Mouse (Mus musculus) C2C12 (cell line): ENCODE measurements around the gene Fcho2. TPM values are rescaled to one million over a fixed set of nuclear protein-coding genes. Genes with fewer than 3 reads are reported as not detected.

Source experiments
- H3K27me3 ChIP-seq: one replicate; pipeline ENCODE4 v1.6.1; 2011; ENCODE audit not compliant: control insufficient read depth, insufficient read depth, insufficient read length
- H3K36me3 ChIP-seq: one replicate; pipeline ENCODE4 v1.6.1; 2011; ENCODE audit not compliant: control insufficient read depth, insufficient read depth
- H3K4me3 ChIP-seq: one replicate; pipeline ENCODE4 v1.5.1; 2011; ENCODE audit warnings: mild to moderate bottlenecking, control low read depth; ENCODE audit not compliant: poor library complexity, insufficient read depth, severe bottlenecking
- H3K79me2 ChIP-seq: one replicate; pipeline ENCODE4 v1.6.1; 2011; ENCODE audit not compliant: control insufficient read depth, insufficient read depth
- H3K79me3 ChIP-seq: one replicate; pipeline ENCODE4 v1.6.1; 2011; ENCODE audit warnings: low read depth, control low read depth
- H3ac ChIP-seq: one replicate; pipeline ENCODE3; 2011; ENCODE audit warnings: low read depth; ENCODE audit not compliant: control insufficient read depth, insufficient read length
- CEBPB ChIP-seq: IDR thresholded peaks from one replicate; pipeline ENCODE4 v1.6.1; 2011; ENCODE audit warnings: low read depth, mild to moderate bottlenecking, control low read depth, moderate library complexity
- CTCF ChIP-seq: IDR thresholded peaks from one replicate; pipeline ENCODE4 v1.5.1; 2011; ENCODE audit not compliant: control insufficient read depth, insufficient read depth, insufficient read length
- FOSL1 ChIP-seq: IDR thresholded peaks from one replicate; pipeline ENCODE4 v1.8.0; 2011; ENCODE audit warnings: mild to moderate bottlenecking, low read length; ENCODE audit not compliant: poor library complexity, insufficient read depth, severe bottlenecking
- MAX ChIP-seq: IDR thresholded peaks from one replicate; pipeline ENCODE4 v1.6.1; 2011; ENCODE audit warnings: mild to moderate bottlenecking, control low read depth
- MYOD1 ChIP-seq: IDR thresholded peaks from one replicate; pipeline ENCODE4 v1.6.1; 2011; ENCODE audit warnings: low read depth; ENCODE audit not compliant: control insufficient read depth, insufficient read length
- MYOG ChIP-seq: IDR thresholded peaks from one replicate; pipeline ENCODE4 v1.6.1; 2011; ENCODE audit not compliant: control insufficient read depth, insufficient read length; ENCODE audit errors: extremely low read depth
- USF1 ChIP-seq: IDR thresholded peaks from one replicate; pipeline ENCODE4 v1.6.1; 2011; ENCODE audit warnings: low read depth, mild to moderate bottlenecking, control low read depth, moderate library complexity
- polyA plus RNA-seq: library from polyadenylated mRNA; unstranded; fragments of >200 nt; fragmentation: generic; extraction: Trizol; gene quantifications from one replicate; pipeline ENCODE4 v1.2.1, GENCODE M21; 2012; ENCODE audit warnings: missing spikeins

Gene Fcho2
- polyA plus RNA-seq, 1 experiment: 3.1 TPM

DNA sequence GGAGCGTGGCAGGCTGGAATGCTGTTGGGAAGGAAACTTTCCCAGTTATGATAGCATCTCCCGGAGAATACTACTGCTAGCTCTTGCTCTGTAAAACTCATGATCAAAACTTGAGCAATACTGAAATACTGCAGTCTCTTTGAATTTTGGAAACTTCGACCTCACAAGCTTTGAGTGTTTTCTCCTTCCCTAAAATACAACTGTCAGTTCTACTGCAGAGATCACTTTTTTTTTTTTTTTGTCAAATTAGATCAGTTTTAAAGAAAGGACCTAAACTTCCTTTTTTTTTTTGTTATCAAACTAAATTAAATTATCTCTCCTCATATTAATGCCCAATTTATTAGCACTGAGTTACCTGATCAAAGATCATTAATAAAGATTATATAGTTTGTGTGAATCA, 37.3 kb downstream of the Fcho2 start:
- no peak overlapping the region for H3K4me3 ChIP-seq
- H3K27me3 ChIP-seq: no peaks in the 10 kb centered on the region
- H3ac ChIP-seq: no peak overlapping the region
- H3K79me3 ChIP-seq: no peaks in the 10 kb centered on the region
- H3K79me2 ChIP-seq: no peaks in the 10 kb centered on the region
- TF ChIP-seq MAX: no peak
- no peak for TF ChIP-seq CEBPB
- TF ChIP-seq MYOG: no peak
- no peak for TF ChIP-seq USF1
- peaks cover 36% of the 10 kb centered on the region for H3K36me3 ChIP-seq

DNA sequence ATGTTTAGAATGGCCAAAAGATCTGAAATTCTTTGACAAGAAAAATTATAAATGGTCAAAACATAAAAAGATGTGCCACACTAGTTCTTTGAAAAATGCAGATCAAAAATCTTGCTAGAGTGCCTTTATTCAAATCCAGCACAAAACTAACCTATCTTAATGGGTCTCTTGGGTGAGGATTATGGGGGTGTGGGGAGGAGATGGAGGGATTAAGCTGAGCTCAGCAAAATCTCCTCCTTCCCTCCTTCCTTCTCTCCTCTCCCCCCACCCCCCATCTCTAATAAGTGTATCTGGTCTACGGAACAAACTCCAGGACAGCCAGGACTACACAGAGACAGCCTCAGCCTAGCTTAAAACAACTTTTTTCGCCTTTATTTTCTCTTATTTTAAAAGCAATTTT, 43.8 kb downstream of the Fcho2 start:
- no peaks in the 10 kb centered on the region for H3K27me3 ChIP-seq
- H3K79me2 ChIP-seq: no peaks in the 10 kb centered on the region
- H3ac ChIP-seq: no peak overlapping the region
- no peak for TF ChIP-seq CTCF
- no peak for TF ChIP-seq MYOG
- TF ChIP-seq USF1: no peak
- TF ChIP-seq MYOD1: no peak
- no peak for TF ChIP-seq FOSL1
- TF ChIP-seq CEBPB: no peak
- no peak for TF ChIP-seq MAX
- no peaks in the 10 kb centered on the region for H3K79me3 ChIP-seq
- no peak overlapping the region for H3K4me3 ChIP-seq
- H3K36me3 ChIP-seq: peaks cover 16% of the 10 kb centered on the region

DNA sequence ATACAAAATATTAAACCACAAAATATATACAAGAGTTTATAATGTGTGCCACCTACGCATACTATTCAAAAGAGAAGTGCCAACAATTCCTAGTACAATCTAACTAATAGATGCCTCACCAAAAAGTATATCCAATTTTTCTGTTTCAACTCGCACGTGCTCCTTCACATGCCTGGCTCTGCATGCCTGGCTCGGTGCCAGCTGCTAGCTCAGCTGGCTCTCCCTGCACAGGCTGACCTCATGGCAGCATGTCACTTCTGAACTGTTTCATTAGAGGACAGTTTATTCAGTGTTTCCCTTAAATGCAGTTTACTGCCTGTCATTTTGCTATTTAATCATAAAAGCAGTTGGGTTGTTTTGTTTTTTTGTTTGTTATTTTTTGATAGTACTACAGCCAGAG, 46.9 kb downstream of the Fcho2 start:
- H3K79me2 ChIP-seq: no peaks in the 10 kb centered on the region
- H3K79me3 ChIP-seq: no peaks in the 10 kb centered on the region
- H3K27me3 ChIP-seq: no peaks in the 10 kb centered on the region
- H3K36me3 ChIP-seq: peaks cover 4% of the 10 kb centered on the region
- H3ac ChIP-seq: no peak overlapping the region
- H3K4me3 ChIP-seq: no peak overlapping the region
- TF ChIP-seq USF1 (no peak), CEBPB (no peak), CTCF (no peak), MAX (no peak), MYOG (no peak), MYOD1 (no peak), FOSL1 (no peak)

DNA sequence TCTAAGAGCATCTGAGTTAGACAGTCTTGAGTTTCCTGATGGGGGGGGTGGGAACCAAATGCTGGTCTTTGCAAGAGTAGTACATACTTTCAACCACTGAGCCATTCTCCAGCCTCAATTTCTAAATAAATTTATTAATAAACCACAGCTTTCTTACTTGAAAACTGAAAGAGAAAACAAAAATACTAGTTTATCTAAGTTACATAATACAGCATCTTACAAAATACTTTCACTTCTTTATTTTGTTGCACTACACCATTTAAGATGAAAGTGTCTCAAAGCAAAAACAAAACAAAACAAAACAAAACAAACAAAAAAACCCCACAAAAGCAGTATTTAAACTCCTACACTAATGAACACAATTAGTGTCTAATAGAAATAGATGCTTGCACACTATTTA, 53.5 kb downstream of the Fcho2 start:
- Histone ChIP-seq H3K27me3 (no peaks in the 10 kb centered on the region), H3K79me2 (no peaks in the 10 kb centered on the region), H3K79me3 (no peaks in the 10 kb centered on the region), H3K36me3 (peaks cover 4% of the 10 kb centered on the region), H3ac (no peak overlapping the region), H3K4me3 (no peak overlapping the region)
- TF ChIP-seq USF1 (no peak), MYOG (no peak), CEBPB (no peak), MAX (no peak), FOSL1 (no peak), MYOD1 (no peak), CTCF (no peak)

DNA sequence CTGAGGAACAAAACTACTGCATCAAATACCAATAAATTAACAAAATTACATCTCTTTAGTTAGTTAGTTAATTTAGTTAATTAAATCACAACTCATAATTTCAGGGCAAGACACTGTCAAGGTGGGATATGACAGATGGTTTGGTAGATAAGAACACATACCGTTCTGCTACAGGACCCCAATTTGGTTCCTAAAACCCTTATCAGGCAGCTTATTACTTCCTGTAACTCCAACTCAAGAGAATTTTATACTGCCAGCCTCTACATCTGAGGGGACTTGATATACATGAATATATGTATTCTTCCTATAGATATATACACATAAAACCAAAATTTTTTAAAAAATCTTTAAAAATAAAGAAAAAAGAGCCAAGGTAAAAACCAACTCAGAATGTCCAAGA, 59.4 kb downstream of the Fcho2 start:
- no peaks in the 10 kb centered on the region for H3K79me2 ChIP-seq
- no peaks in the 10 kb centered on the region for H3K27me3 ChIP-seq
- TF ChIP-seq MYOD1 (no peak), MAX (no peak), CEBPB (no peak), MYOG (no peak), FOSL1 (no peak), USF1 (no peak), CTCF (no peak)
- H3K36me3 ChIP-seq: peaks cover 13% of the 10 kb centered on the region
- H3ac ChIP-seq: no peak overlapping the region
- H3K4me3 ChIP-seq: no peak overlapping the region
- no peaks in the 10 kb centered on the region for H3K79me3 ChIP-seq

DNA sequence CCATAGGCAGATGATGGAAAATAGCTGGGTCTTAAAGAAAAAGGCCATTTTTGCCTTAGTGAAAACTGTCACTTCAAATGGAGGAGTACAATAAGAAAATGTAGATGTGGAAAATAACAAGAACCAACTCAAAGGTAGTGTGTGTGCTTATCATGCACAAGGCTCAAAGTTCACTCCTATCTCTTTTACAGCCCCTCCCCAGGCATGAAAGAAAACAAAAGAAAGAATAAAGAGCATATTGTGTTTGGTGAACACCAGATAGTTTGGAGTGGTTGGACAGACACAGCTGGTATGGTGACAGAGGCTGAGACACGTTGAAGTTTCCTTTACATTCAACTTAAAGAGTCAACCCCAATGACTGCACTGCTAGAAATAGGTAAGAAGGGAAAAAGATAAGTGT, 70.6 kb downstream of the Fcho2 start:
- Histone ChIP-seq H3K4me3 (no peak overlapping the region), H3ac (no peak overlapping the region), H3K79me2 (no peaks in the 10 kb centered on the region), H3K79me3 (no peaks in the 10 kb centered on the region), H3K27me3 (no peaks in the 10 kb centered on the region), H3K36me3 (peaks cover 65% of the 10 kb centered on the region)
- TF ChIP-seq FOSL1 (no peak), CTCF (no peak), MYOG (no peak), MYOD1 (no peak), USF1 (no peak), CEBPB (no peak), MAX (no peak)
